Mouse (Mus musculus): ENCODE measurements at regions not wholly inside any gene's neighbourhood (a gene's known extent, or its start where the extent isn't known, plus 50 kb on each side); places are given as distances from the start of the nearest gene placed in this dataset.

DNA sequence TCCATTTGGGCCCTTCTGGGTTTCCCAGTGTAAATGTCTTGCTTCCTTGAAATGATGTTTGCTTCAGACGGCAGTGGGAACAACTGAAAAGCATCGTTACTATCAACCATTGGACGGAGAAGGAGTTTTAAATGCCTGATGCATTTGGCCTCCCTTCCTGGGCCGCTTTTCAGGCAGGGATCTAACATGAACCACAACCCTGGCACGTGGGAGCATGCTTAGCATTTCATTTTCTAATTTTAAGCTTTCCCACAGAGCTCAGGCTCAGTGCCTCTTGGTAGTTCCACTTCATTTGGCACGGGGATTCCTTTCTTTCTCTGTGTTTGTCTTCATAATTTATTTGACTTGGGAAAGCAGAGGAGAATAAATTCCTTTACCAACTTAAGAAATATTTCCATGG is 406.6 kb upstream of the Nbea start:
- DNase-seq (ENCODE audit: low read depth, low spot score), result no peak

DNA sequence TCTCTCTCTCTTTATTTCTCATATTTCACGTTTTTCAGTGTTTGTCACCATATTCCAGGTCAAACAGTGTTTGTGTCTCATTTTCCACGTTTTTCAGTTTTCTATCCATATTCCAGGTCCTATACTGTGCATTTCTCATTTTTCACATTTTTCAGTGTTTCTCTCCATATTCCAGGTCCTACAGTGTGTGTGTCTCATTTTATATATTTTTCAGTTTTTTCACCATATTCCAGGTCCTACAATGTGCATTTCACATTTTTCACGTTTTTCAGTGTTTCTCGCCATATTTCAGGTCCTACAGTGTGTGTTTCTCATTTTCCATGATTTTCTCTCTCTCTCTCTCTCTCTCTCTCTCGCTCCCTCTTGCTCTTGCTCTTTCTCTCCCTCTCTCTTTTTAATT is 391.9 kb upstream of the Nbea start:
- peak; percentile 82 for DNase-seq (ENCODE audit: low read depth, low spot score)

DNA sequence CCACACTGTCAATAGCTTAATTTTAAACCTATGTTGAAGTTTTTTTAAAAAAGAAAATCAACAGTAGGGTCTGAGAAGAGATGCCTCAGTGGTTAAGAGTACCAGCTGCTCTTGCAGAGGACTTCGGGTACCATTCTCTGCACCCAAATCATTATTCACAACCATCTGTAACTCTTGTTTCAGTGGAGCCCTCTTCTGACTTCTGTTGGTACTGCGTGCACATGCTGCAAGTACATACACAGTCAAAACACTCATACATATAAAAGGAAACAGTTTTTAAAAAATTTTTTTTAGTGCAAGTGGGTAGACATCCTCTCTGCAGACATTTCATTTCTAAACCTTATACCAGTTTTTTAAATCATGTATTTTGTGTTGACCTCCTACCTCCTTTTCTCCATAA is 352.7 kb upstream of the Nbea start:
- DNase-seq (ENCODE audit: low read depth, low spot score), result no peak

DNA sequence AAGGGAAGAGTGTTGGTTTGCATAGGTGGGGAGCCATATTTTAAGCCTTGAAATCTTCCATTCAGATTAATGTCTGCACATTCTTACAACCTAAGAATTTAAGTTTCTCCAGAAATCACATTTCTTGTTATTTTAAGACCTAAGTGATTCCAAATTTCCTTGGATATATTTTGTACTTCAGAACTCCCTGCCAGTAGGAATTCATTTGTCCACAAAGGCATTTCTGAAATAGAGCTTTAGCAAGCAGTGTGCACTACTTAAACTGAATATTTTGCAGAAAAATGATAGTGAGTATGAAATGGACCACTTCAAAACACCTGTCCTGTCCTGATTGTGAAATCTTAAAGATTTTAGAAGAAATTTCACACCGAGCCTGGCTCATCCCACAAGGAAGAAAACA is 320.9 kb upstream of the Nbea start:
- DNase-seq (ENCODE audit: low read depth, low spot score), result no peak

DNA sequence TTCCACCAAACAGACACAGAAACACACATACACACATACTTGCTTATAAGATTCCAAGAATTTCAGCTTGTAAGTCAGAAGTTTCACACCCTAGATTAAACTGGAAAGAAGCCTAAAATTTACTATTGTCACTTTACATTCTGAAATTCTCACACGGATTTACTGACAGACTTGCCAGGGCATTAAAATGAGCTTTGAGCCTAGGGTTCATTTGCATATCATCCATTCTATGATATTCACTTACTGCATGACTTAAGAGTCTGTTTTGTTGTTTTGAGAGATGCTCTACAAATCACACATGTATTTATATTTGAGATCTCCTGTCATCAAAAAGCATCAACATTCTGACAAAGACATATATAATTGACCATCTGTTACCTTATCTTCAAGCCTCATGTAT is 315.8 kb upstream of the Nbea start:
- DNase-seq (ENCODE audit: low read depth, low spot score), result no peak

DNA sequence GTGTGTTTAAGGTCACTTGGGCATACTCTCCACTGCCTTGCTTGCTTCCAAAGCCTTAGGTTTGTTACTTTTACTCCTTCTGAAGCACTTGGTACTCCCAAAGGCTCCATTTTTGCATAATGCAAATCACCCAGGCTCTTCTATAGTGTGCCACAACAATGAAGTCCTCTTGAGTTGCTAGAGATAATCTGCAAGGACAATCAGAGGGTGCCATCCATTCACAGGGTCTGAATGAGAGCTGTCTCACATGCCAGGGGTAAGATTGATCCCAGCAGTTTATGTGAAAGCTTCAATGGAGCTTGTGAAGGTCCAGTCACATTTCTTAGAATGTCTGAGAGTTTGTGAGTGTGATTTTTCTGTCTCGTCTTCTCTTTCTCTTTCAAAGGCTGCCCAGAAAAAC is 310.4 kb upstream of the Nbea start:
- DNase-seq (ENCODE audit: low read depth, low spot score), result no peak

DNA sequence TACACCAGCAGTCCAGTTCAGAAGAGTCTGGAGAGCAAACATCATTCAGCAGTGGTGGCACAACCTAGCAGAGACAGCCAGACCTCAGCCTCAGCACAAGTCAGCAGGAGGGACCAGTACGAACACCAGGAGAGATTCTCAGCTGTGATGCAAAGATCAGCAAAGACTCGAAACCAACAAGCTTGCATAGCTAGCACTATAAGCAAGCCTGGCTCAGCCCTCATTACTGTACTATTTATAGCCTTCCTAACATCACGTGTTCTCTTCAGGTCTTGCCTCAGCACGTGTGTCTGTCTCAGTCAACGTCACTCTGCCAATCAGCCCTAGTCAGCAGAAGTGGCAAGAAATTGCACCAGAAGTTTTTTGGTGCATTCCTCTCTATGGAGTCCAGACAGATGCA is 305.7 kb upstream of the Nbea start:
- DNase-seq (ENCODE audit: low read depth, low spot score), result no peak

DNA sequence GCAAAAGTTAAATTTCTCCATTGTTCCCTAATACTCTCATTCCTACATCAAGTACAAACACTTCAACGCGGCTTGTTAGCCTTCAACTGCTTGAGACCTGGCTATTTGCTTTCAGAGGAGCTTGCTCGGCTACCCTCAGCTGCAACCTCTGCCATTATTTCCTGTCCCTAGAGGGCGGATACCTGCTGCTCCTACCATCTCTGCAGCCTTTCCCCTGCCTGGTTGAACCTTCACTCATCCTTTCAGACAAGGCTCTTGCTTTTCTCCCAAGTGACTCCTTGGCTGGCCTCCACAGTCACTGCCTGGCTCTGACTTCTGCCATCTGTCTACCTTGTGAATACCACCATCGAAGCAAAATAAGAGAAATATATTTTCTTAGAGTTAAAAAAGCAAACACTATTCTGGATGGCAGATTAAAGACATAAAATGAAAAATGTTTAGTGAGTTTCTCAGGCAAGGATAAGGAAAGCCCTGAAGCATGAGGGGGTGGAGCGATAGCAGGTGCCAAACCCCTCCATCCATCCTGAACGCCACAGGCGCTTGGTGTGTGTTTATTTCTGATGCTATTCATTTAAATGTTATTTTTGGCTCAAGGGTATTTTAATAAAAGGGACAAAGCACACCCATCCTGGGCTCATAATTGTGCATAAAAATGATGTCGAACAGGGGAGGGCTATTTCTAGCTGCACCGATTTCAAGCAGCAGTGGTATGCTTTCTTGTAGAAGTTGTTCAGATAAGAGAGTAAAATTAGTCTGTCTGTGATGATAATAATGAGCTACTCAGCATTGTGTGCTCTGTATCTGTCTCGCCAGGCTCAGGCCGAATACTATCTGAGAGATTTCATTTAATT is 302.3 kb upstream of the Nbea start:
- no peak for DNase-seq (ENCODE audit: low read depth, low spot score)

DNA sequence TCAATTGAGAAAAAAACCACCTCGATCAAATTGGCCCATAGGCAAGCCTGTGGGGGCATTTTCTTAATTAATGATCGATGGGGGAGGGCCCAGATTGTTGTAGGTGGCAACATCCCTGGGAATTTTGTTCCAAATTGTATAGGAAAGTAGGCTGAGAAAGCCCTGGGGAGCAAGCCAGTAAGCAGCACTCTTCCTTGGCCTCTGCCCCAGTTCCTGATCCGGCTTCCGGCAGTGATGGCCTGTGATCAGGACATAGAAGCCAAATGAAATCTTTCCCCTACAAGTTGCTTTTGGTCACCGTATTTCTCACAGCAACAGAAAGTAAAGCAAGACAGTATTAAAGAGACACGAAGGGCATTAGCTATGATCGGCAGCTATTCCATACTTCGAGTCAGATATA is 300.6 kb upstream of the Nbea start:
- DNase-seq (ENCODE audit: low read depth, low spot score), result no peak

DNA sequence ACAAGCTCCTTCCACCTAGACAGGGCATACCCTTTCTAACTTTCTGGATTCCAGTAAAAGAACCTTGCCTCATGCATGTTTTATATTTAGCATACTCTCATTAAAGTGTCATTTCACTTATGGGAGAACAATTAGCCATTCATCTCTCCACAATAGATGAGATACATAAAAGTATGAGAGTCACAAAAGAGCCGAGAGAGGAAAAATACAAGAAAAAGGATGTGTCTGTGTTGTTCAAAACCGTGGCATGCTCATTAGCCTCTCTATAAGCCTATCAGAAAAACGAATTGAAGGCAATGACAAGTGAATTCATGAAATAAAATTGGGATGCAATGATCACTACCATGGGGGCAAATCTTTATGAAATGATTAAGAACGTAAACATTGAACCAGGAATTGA is 299.9 kb upstream of the Nbea start:
- no peak for DNase-seq (ENCODE audit: low read depth, low spot score)

DNA sequence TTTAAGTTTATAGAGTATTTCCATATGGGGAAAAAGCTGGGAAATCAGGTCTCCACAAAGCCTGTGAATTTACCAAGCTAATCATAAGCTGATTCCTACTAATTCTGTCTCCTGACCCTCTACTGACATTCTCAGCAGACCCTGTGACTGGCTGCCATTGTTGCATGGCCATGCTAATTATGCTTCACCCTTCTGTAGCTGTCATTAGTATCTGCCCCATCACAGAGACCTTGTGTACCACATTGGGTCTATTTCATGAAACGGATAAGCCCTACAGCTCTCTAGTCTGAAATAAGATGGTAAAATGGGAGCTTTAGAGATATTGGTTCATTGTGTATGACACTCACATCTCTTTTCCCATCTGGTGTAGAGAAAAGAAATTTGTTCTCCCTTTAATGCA is 296.0 kb upstream of the Nbea start:
- no peak for DNase-seq (ENCODE audit: low read depth, low spot score)

DNA sequence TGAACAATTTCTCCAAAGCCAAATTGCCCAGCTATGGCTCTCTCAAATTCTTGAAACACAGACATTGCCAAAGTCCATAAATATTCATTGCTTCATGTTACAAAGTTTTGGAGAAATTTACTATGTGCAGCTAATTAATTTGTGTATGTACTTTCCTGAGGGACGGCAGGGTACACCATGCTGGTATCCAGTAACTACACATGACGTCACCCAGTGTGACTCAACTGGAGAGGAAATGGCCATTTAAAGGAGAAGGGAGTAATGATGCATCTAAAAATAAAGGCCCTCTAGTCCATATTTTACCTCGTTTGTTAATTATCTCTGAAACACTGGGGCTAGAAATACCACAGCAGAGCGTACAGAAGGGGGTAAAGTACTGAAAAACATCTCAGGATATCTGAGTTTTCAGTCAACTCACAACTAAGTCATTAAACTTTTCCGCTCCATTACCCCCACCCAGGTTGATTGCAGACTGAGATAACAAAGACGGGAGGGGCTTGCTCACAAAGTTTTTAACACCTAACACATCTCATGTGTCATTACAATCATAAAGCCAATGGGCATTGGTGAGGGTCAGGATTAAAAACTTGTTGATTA is 295.1 kb upstream of the Nbea start:
- no peak for DNase-seq (ENCODE audit: low read depth, low spot score)

DNA sequence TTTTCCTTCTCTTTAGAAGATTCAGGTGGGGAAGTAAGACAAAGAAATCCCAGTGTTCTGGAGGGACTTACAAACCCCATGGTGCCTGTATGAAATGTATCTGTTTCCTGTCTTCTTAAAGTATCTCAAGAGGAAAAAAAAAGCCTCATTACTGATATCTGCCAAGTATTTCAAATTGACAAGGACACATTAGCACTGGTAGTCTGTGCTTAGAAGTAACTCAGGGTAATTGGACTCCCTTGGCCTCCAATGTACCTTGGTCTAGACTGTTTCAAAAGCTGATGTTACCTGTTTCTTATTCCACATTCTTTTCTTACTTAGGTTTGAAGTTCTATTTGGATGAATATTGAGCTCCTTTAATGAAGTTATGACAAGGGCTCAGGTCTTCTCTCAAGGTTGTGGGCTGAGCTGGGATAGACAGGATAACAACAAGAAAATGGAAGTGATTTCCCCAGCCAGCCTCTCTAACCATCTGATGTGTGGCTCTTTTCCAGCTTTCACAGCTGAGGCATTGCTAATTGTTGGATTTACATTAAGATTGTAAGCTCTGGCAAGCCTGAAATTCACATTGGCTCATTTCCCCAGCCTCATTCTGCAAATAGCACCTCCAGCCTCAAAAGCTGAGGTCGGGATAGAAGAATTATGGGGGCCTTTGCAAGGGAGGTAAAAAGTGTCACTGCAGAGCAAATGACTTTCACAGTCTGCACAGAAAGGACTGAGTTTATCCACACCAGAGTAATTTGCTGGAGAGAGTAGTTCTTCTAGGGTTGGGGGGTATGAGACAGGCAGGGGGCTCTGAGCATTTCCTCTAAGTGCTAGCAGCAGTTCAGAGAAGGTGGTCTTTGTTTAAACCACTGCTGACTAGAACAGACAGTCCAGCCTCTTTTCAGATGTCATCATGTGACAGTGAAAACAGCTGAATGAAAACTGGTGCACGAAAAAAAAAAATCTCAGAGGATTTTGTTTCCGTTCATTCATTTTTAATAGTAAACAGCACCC is 292.3 kb upstream of the Nbea start:
- no peak for DNase-seq (ENCODE audit: low read depth, low spot score)

DNA sequence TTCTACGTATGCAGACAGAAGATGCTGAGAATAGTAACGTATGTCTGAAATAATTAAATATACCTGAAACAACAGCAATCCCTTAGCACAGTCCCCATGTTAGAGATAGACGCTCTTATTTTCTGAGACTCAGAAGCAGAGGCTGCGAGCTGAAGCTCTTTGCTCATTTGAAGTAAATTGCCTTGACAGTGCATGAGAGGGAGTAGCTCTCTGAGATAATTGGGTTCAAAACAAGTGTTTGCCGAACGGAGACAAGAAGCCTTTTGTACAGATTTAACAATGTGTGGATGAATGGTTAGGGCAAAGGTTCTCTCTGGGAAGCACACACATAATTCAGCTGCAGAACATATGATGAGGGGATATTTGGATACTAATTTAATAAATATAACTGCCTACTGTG is 289.1 kb upstream of the Nbea start:
- DNase-seq (ENCODE audit: low read depth, low spot score), result no peak

DNA sequence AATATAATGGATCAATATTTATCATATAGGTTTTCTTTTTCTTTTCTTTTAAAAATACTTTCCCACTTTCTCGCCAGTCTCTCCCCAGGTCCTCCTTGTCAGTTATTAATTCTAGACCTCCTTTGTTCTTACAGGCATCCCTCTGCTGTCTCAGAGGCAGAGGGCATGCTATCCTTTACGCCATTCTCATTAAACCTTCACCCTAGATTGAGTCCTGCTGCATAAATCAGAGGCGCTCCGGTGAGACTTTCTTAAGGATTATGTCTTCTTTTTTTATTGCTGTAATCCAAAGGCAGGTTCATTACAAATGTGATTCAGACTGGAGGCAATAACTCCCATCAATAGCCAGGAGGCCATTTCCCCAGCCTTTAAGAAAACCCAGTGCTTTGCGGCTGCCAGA is 288.3 kb upstream of the Nbea start:
- no peak for DNase-seq (ENCODE audit: low read depth, low spot score)

DNA sequence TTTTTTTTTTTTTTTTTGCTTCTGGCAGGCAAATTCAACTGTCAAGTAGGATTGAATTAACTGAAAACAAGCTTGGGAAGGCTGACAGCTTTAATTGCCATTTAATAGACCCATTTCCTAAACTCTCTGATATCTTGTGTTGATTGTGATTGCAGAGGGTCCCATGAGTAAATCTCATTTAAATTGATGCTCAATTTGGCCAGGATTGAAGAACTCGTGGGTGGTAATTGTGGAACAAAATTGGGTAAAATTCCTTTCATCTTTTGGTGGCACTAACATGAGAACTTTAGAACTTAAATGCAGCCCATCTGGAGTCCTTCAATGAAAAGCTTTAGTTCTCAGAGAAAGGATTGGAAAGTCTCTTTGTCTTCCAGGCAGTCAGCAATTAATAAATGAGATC is 287.7 kb upstream of the Nbea start:
- no peak for DNase-seq (ENCODE audit: low read depth, low spot score)

DNA sequence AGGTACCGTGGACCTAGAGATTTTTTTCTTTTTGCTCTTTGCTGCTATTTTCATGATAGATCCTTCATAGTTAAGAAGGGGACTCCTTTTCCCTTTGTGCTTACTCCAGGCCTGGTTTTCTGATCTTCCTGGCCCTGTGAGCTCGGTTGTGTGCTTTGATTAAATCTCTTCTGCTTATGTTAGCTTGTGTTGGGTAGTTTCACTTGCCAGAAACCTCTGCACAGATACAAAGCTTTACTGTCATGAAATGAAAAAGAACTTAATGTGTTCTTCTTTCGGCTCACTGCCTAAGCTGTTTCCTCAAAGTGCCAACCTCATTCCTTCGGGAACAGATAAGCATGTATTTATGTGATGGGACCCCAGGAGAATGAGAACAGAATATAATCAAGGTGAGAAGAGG is 274.1 kb upstream of the Nbea start:
- DNase-seq (ENCODE audit: low read depth, low spot score), result no peak

DNA sequence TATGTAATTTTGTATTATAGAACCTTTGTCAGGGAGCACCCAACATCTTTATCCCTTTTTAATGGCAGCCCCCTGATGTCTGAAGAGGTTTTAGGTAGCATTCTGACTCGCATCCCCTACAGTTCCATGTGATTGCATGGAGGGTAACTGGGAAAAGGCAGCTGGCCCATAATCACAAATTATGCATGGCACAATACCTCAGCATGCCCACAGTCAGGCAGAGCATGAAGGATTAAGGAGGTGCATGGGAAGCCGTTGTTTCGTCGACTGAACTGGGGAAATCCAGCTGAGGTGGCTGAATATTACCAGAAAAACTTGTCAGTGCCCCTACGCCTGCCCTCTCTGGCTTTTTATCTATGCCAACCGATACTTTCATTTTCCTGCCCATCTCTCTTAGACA is 272.8 kb upstream of the Nbea start:
- DNase-seq (ENCODE audit: low read depth, low spot score), result no peak

DNA sequence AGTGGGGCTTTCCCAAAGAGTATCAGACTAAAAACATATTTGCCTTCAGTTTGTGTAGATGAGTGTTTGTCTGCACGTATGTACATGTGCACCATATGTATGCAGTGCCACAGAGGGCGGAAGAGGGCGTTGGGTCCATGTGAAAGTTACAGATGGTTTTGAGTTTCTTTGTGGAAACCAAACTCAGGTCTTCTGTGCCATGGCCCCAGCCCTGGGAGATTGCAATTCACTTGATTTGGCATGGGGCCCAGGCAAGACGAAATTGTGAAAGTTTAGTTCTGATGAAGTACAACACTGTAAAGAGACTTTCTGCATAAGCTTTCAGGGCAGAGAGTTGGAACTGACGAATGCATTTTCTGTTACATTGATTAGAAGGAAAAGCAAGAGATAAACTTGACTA is 255.4 kb upstream of the Nbea start:
- DNase-seq (ENCODE audit: low read depth, low spot score), result no peak

DNA sequence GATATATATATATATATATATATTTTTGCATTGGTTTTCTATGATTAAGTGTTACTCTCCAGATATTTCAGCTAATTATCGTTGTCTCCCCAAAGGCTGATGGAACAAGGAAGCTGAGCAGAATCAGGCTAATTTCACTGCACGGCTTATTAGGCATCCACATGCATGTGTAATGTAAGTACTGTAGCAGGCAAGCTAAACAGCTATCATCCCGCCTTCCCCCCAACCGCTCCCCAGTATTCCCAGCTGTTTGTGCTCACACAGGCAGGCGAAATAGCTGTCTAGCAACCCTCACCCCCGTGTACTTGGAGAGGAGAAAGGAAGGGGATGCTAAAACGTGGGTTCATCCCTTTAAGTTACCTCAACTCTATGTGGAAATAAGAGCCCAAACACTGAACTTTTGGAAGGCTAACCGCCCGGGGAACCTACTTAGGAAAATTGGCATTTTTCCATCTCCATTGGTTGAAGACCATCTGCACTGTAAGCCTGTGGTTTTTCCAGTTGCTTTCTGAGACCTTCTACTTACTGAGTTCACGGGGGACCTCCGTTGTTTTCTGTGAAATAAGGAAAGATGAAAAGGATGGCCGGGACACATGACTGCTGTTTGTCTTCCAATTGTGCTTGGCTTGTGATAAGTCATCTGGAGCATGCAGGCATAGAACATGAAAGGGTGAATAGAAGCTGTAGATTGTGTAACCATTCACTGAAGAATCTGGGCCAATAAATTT is 254.7 kb upstream of the Nbea start:
- no peak for DNase-seq (ENCODE audit: low read depth, low spot score)

DNA sequence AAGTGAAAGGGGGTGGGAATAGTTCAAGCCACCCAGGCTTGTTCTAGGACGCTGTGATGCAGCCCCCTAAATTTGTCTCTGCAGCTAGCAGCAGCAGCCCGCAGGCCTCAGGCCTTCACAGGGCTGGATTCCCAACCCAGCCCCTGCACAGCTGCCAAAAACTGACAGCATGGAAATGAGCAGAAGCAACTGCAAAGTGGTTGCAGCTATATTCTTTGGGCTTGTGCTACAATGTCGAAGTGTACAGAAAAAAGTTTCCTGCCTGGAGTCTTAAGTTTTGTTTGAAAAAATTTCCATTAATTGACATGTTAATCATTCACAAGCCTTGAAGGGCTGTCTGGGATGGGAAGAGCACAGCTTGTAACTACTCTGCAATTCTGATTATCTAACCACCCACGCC is 253.6 kb upstream of the Nbea start:
- DNase-seq (ENCODE audit: low read depth, low spot score), result no peak

DNA sequence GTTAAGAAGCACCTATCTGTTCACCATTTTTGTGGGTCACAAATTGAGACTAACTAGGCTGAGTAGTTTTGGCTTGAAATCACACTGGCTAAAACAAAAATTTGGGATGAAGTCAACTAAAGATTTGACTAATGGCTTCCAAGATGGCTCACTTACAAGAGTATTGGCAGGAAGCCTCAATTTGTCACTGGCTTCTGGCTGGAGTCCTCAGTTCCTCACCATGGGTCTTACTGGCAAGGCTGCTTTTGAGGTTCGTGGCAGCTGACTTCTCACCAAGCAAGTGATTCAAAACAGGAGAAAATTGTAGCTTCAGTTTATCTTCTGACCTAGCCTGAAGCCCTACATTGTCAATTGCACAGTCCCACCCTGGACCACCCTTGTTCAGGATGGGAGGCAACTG is 250.0 kb upstream of the Nbea start:
- no peak for DNase-seq (ENCODE audit: low read depth, low spot score)

Measured in forelimb bud, embryonic 11.5 days (tissue).